Mouse (Mus musculus): Measurements from ENCODE around the gene Arhgap23. TPM values are rescaled to one million over a fixed set of nuclear protein-coding genes. Genes with fewer than 3 reads are reported as not detected.
A peak's percentile ranks its signal among the peaks of the same experiment; 100 is the strongest.

Gene Arhgap23
- polyA plus RNA-seq, 1 experiment from 2014 or later, result 6.0 TPM

- ATAC-seq (replicated peaks; ENCODE audit: insufficient number of reproducible peaks, insufficient read depth, low FRiP score, low read depth), result peak; percentile 32
- 0 out of 2 replicates have a peak, but pooled peaks cover 2% of the 10 kb centered on the region for H3K27me3 ChIP-seq
- H3K27ac ChIP-seq, result peak overlapping the region; percentile 85
- no peaks in the 10 kb centered on the region for H3K36me3 ChIP-seq
- 29% methylated on average over 10 of the region's 10 CpGs for WGBS
- H3K9me3 ChIP-seq (replicated peaks), result no peaks in the 10 kb centered on the region
- H3K4me2 ChIP-seq, result peak overlapping the region; percentile 99
- H3K9ac ChIP-seq, result 0 out of 2 replicates have a peak overlapping the region, but pooled peaks have one; percentile 9
- H3K4me3 ChIP-seq, result peak overlapping the region; percentile 4; the same call in 1 of the 2 replicates
- H3K4me1 ChIP-seq (replicated peaks), result peaks cover 54% of the 10 kb centered on the region
Measured at GRCm38 (mm10) chr11:97406094-97406951, 9.0 kb upstream of the Arhgap23 start.

- no peaks in the 10 kb centered on the region for H3K36me3 ChIP-seq
- no peak overlapping the region for H3K4me3 ChIP-seq
- no peak for ATAC-seq (replicated peaks; ENCODE audit: insufficient number of reproducible peaks, insufficient read depth, low FRiP score, low read depth)
- no peaks in the 10 kb centered on the region for H3K9me3 ChIP-seq (replicated peaks)
- H3K4me2 ChIP-seq, result no peak overlapping the region
- WGBS, result 62% methylated on average over 3 of the region's 3 CpGs
- H3K27me3 ChIP-seq, result no peaks in the 10 kb centered on the region
- H3K4me1 ChIP-seq (replicated peaks), result peaks cover 48% of the 10 kb centered on the region
- no peak overlapping the region for H3K9ac ChIP-seq
- H3K27ac ChIP-seq, result peak overlapping the region; percentile 85; the same call in 1 of the 2 replicates
Measured at GRCm38 (mm10) chr11:97407456-97407855, 7.9 kb upstream of the Arhgap23 start.

GRCm38 (mm10) chr11:97408171-97408570, 7.2 kb upstream of the Arhgap23 start:
- no peak overlapping the region for H3K27ac ChIP-seq
- no peak overlapping the region for H3K4me2 ChIP-seq
- 1% methylated on average over 6 of the region's 6 CpGs for WGBS
- H3K4me1 ChIP-seq (replicated peaks), result peaks cover 48% of the 10 kb centered on the region
- no peaks in the 10 kb centered on the region for H3K9me3 ChIP-seq (replicated peaks)
- no peak for ATAC-seq (replicated peaks; ENCODE audit: insufficient number of reproducible peaks, insufficient read depth, low FRiP score, low read depth)
- H3K9ac ChIP-seq, result no peak overlapping the region
- H3K36me3 ChIP-seq, result no peaks in the 10 kb centered on the region
- H3K4me3 ChIP-seq, result no peak overlapping the region
- no peaks in the 10 kb centered on the region for H3K27me3 ChIP-seq

GRCm38 (mm10) chr11:97410958-97411357, 4.4 kb upstream of the Arhgap23 start:
- no peak overlapping the region for H3K4me3 ChIP-seq
- H3K9ac ChIP-seq, result no peak overlapping the region
- WGBS, result 79% methylated on average over 4 of the region's 4 CpGs
- H3K4me2 ChIP-seq, result no peak overlapping the region
- no peaks in the 10 kb centered on the region for H3K27me3 ChIP-seq
- no peaks in the 10 kb centered on the region for H3K9me3 ChIP-seq (replicated peaks)
- ATAC-seq (replicated peaks; ENCODE audit: insufficient number of reproducible peaks, insufficient read depth, low FRiP score, low read depth), result no peak
- H3K4me1 ChIP-seq (replicated peaks), result peaks cover 30% of the 10 kb centered on the region
- no peaks in the 10 kb centered on the region for H3K36me3 ChIP-seq
- 0 out of 2 replicates have a peak overlapping the region, but pooled peaks have one; percentile 61 for H3K27ac ChIP-seq

GRCm38 (mm10) chr11:97412117-97412516, 3.2 kb upstream of the Arhgap23 start:
- WGBS, result 26% methylated on average over 3 of the region's 3 CpGs
- H3K9ac ChIP-seq, result no peak overlapping the region
- H3K27ac ChIP-seq, result peak overlapping the region; percentile 82
- H3K27me3 ChIP-seq, result no peaks in the 10 kb centered on the region
- ATAC-seq (replicated peaks; ENCODE audit: insufficient number of reproducible peaks, insufficient read depth, low FRiP score, low read depth), result peak; percentile 20
- peaks cover 28% of the 10 kb centered on the region for H3K4me1 ChIP-seq (replicated peaks)
- no peak overlapping the region for H3K4me3 ChIP-seq
- H3K4me2 ChIP-seq, result no peak overlapping the region
- H3K36me3 ChIP-seq, result no peaks in the 10 kb centered on the region
- no peaks in the 10 kb centered on the region for H3K9me3 ChIP-seq (replicated peaks)

GRCm38 (mm10) chr11:97412808-97413347, 2.5 kb upstream of the Arhgap23 start:
- no peak overlapping the region for H3K9ac ChIP-seq
- peak overlapping the region; percentile 4; the same call in 1 of the 2 replicates for H3K4me2 ChIP-seq
- H3K4me3 ChIP-seq, result no peak overlapping the region
- no peaks in the 10 kb centered on the region for H3K36me3 ChIP-seq
- H3K9me3 ChIP-seq (replicated peaks), result no peaks in the 10 kb centered on the region
- peak overlapping the region; percentile 82 for H3K27ac ChIP-seq
- 49% methylated on average over 10 of the region's 10 CpGs for WGBS
- no peak for ATAC-seq (replicated peaks; ENCODE audit: insufficient number of reproducible peaks, insufficient read depth, low FRiP score, low read depth)
- peaks cover 28% of the 10 kb centered on the region for H3K4me1 ChIP-seq (replicated peaks)
- H3K27me3 ChIP-seq, result no peaks in the 10 kb centered on the region

- H3K4me1 ChIP-seq (replicated peaks), result peaks cover 45% of the 10 kb centered on the region
- H3K27ac ChIP-seq, result peak overlapping the region; percentile 85
- H3K9me3 ChIP-seq (replicated peaks), result no peaks in the 10 kb centered on the region
- no peaks in the 10 kb centered on the region for H3K27me3 ChIP-seq
- H3K4me2 ChIP-seq, result peak overlapping the region; percentile 84
- H3K36me3 ChIP-seq, result no peaks in the 10 kb centered on the region; the same call in 1 of the 2 replicates
- peak overlapping the region; percentile 76 for H3K4me3 ChIP-seq
- ATAC-seq (replicated peaks; ENCODE audit: insufficient number of reproducible peaks, insufficient read depth, low FRiP score, low read depth), result peak; percentile 50
- 2% methylated on average over 47 of the region's 49 CpGs for WGBS
- peak overlapping the region; percentile 81 for H3K9ac ChIP-seq
Measured at GRCm38 (mm10) chr11:97415712-97416636, 641 bp downstream of the Arhgap23 start.

- no peaks in the 10 kb centered on the region; the same call in 1 of the 2 replicates for H3K36me3 ChIP-seq
- no peaks in the 10 kb centered on the region for H3K27me3 ChIP-seq
- H3K27ac ChIP-seq, result peak overlapping the region; percentile 85
- peak overlapping the region; percentile 84 for H3K4me2 ChIP-seq
- WGBS, result 15% methylated on average over 5 of the region's 5 CpGs
- peak overlapping the region; percentile 76 for H3K4me3 ChIP-seq
- no peak for ATAC-seq (replicated peaks; ENCODE audit: insufficient number of reproducible peaks, insufficient read depth, low FRiP score, low read depth)
- peaks cover 45% of the 10 kb centered on the region for H3K4me1 ChIP-seq (replicated peaks)
- H3K9me3 ChIP-seq (replicated peaks), result no peaks in the 10 kb centered on the region
- no peak overlapping the region for H3K9ac ChIP-seq
Measured at GRCm38 (mm10) chr11:97416637-97417035, 1.3 kb downstream of the Arhgap23 start.

GRCm38 (mm10) chr11:97418834-97419539, 3.7 kb downstream of the Arhgap23 start:
- Histone ChIP-seq H3K27me3 (no peaks in the 10 kb centered on the region), H3K4me3 (no peak overlapping the region), H3K36me3 (no peaks in the 10 kb centered on the region; the same call in 1 of the 2 replicates), H3K27ac (peak overlapping the region; percentile 56; the same call in 1 of the 2 replicates), H3K9ac (no peak overlapping the region), H3K9me3 (replicated peaks) (no peaks in the 10 kb centered on the region), H3K4me2 (no peak overlapping the region), H3K4me1 (replicated peaks) (peaks cover 63% of the 10 kb centered on the region)
- ATAC-seq (replicated peaks; ENCODE audit: insufficient number of reproducible peaks, insufficient read depth, low FRiP score, low read depth), result no peak
- WGBS, result 73% methylated on average over 14 of the region's 14 CpGs

GRCm38 (mm10) chr11:97419540-97419900, 4.2 kb downstream of the Arhgap23 start:
- H3K4me3 ChIP-seq, result no peak overlapping the region
- no peaks in the 10 kb centered on the region for H3K27me3 ChIP-seq
- H3K9ac ChIP-seq, result no peak overlapping the region
- WGBS, result 41% methylated on average over 5 of the region's 5 CpGs
- no peak for ATAC-seq (replicated peaks; ENCODE audit: insufficient number of reproducible peaks, insufficient read depth, low FRiP score, low read depth)
- H3K4me2 ChIP-seq, result no peak overlapping the region
- H3K9me3 ChIP-seq (replicated peaks), result no peaks in the 10 kb centered on the region
- H3K27ac ChIP-seq, result peak overlapping the region; percentile 56
- H3K36me3 ChIP-seq, result no peaks in the 10 kb centered on the region; the same call in 1 of the 2 replicates
- H3K4me1 ChIP-seq (replicated peaks), result peaks cover 69% of the 10 kb centered on the region
